Mouse (Mus musculus): ENCODE data around the gene Spata18.

- TF ChIP-seq CTCF (IDR thresholded peaks at IDR 0.05) = no peak
- no peak for TF ChIP-seq EP300 (IDR thresholded peaks at IDR 0.05)
These were observed 714 bp upstream of the Spata18 start for GRCm38 (mm10) chr5:73650365-73650964.
